Mouse (Mus musculus): ENCODE measurements at regions not wholly inside any gene's neighbourhood (a gene's known extent, or its start where the extent isn't known, plus 50 kb on each side); places are given as distances from the start of the nearest gene placed in this dataset.

- TF ChIP-seq CTCF (IDR thresholded peaks at IDR 0.05; ENCODE audit: extremely low read depth, insufficient read depth, insufficient read length, insufficient replicate concordance): no peak
- no peak for TF ChIP-seq POLR2A (IDR thresholded peaks at IDR 0.05; ENCODE audit: low read depth, low read length)
These were observed 247.9 kb downstream of the Gm10260 start for GRCm38 (mm10) chr13:97512521-97512920.
